Mouse (Mus musculus) heart, adult 2 months (tissue): Measurements from ENCODE around the gene Pbx2. TPM values are rescaled to one million over a fixed set of nuclear protein-coding genes. Genes with fewer than 3 reads are reported as not detected.

Experiments
- DNase-seq, 2 experiments: peaks; one replicate each; pipeline ENCODE4 v3.0.0; 2021
- H3K27ac ChIP-seq: fragments of 200-600 bp; 2 replicates; pipeline ENCODE4 v1.8.1; 2022
- H3K27me3 ChIP-seq: fragments of 200-500 bp; 2 replicates; pipeline ENCODE4 v1.6.1; 2012; ENCODE audit warnings: mild to moderate bottlenecking, low read length, inconsistent platforms, mixed read lengths; ENCODE audit not compliant: control insufficient read depth, insufficient read depth
- H3K36me3 ChIP-seq: fragments of 200-500 bp; 2 replicates; pipeline ENCODE4 v1.6.1; 2012; ENCODE audit warnings: low read length, inconsistent platforms; ENCODE audit not compliant: control insufficient read depth, insufficient read depth
- H3K4me1 ChIP-seq: fragments of 200-500 bp; 2 replicates; pipeline ENCODE4 v1.6.1; 2011; ENCODE audit warnings: low read length; ENCODE audit not compliant: control insufficient read depth, insufficient read depth
- H3K4me3 ChIP-seq: fragments of 200-600 bp; 2 replicates; pipeline ENCODE4 v1.8.1; 2022
- H3K79me2 ChIP-seq: fragments of 200-500 bp; replicated peaks from 2 replicates; pipeline ENCODE4 v1.6.1; 2012; ENCODE audit warnings: mild to moderate bottlenecking, inconsistent platforms, low read length, moderate library complexity, mixed read lengths; ENCODE audit not compliant: control insufficient read depth, insufficient read depth
- H3K9ac ChIP-seq: fragments of 200-500 bp; 2 replicates; pipeline ENCODE4 v1.6.1; 2012; ENCODE audit warnings: low read depth, mild to moderate bottlenecking, control low read depth, inconsistent platforms, low read length, mixed read lengths
- CTCF ChIP-seq: fragments of 200-600 bp; IDR thresholded peaks from 2 replicates; pipeline ENCODE4 v1.8.1; 2022; ENCODE audit warnings: antibody characterized with exemption, mild to moderate bottlenecking, moderate library complexity
- EP300 ChIP-seq: fragments of 200-500 bp; IDR thresholded peaks from 2 replicates; pipeline ENCODE4 v1.6.1; 2011; ENCODE audit warnings: low read depth, low read length, control low read depth; ENCODE audit not compliant: insufficient read depth
- POLR2A ChIP-seq: fragments of 200-500 bp; IDR thresholded peaks from 2 replicates; pipeline ENCODE4 v1.6.1; 2011; ENCODE audit warnings: mild to moderate bottlenecking, low read depth, low read length, control low read depth; ENCODE audit not compliant: insufficient read depth
- WGBS: fragments of 180-500 bp; shearing (Covaris S2); methylation state at CpG from one replicate; pipeline ENCODE4 v1.1.7; 2018; 5-methylcytosine and 5-hydroxymethylcytosine counted together
- intact Hi-C: fragments of 180-260 bp; cut with DNase I; formaldehyde crosslinking; loops from one replicate; pipeline ENCODE4 v1.15.1; 2025
- polyA plus RNA-seq: library from polyadenylated mRNA; depleted of rRNA; stranded (reverse); fragments of >200 nt; gene quantifications from 2 replicates; pipeline ENCODE4 v1.2.3, GENCODE M21; 2012
- total RNA-seq, 2 experiments: library from RNA; stranded (reverse); gene quantifications; 2 replicates each; pipeline ENCODE4 v1.2.3; 2021

Pbx2 gene
- total and polyA plus RNA-seq, 3 experiments = 16.1 to 22.1 (median 18.4) TPM

DNA sequence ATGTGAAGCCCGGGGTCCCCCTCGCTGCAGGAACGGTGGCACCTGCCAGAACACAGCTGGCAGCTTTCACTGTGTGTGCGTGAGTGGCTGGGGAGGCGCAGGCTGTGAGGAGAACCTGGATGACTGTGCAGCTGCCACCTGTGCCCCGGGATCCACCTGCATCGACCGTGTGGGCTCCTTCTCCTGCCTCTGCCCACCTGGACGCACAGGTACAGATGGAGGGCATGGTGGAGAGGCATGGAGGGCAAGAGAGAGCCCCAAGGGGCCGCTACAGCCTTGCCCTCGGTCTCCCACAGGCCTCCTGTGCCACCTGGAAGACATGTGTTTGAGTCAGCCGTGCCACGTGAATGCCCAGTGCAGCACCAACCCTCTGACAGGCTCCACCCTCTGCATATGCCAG, 22.6 kb upstream of the Pbx2 start:
- H3K4me3 ChIP-seq = no peak overlapping the region
- intact Hi-C loops = no loop called here
- H3K36me3 ChIP-seq = no peaks in the 10 kb centered on the region
- peaks cover 1% of the 10 kb centered on the region for H3K4me1 ChIP-seq
- no peak overlapping the region for H3K9ac ChIP-seq
- WGBS = 82% methylated on average over 13 of the region's 13 CpGs
- H3K79me2 ChIP-seq = no peaks in the 10 kb centered on the region
- no peak overlapping the region for H3K27ac ChIP-seq
- H3K27me3 ChIP-seq = no peaks in the 10 kb centered on the region
- TF ChIP-seq CTCF (no peak), POLR2A (no peak), EP300 (no peak)
- no peak for DNase-seq

DNA sequence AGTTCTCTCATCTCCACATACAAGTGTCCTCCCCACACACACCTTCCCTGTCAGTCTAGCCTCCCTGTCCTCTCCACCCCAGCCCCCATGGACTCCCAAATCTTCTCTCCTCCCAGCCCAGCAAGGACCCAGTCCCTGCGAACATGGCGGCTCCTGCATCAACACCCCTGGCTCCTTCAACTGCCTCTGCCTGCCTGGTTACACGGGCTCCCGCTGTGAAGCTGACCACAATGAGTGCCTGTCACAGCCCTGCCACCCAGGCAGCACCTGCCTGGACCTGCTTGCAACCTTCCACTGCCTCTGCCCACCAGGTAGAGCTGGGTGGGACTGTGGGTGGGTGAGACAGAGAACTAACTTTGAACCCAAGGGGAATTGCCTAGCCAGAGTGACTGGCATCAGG, 21.1 kb upstream of the Pbx2 start:
- intact Hi-C loops = no loop called here
- H3K4me3 ChIP-seq = no peak overlapping the region
- no peak overlapping the region for H3K27ac ChIP-seq
- H3K9ac ChIP-seq = no peak overlapping the region
- H3K36me3 ChIP-seq = no peaks in the 10 kb centered on the region
- no peaks in the 10 kb centered on the region for H3K79me2 ChIP-seq
- 73% methylated on average over 4 of the region's 4 CpGs for WGBS
- peaks cover 1% of the 10 kb centered on the region for H3K4me1 ChIP-seq
- TF ChIP-seq CTCF (no peak), POLR2A (no peak)
- no peaks in the 10 kb centered on the region for H3K27me3 ChIP-seq
- DNase-seq = no peak

DNA sequence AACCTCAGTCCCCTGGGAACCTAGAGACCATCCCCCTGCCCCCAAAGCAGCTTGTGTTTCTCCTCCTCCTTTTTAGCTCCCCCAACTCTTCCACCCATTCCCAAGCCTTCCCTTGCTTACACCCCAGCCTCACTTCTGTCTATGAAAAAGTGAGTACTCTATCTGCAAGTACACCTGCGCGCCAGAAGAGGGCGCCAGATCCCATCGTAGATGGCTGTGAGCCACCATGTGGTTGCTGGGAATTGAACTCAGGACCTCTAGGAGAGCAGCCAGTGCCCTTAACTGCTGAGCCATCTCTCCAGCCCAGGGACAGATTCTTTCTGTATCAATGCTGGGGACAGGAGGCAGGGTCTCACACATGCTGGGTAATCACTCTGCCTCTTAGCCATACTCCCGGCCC, 19.2 kb upstream of the Pbx2 start:
- Histone ChIP-seq H3K4me3 (no peak overlapping the region), H3K9ac (no peak overlapping the region), H3K4me1 (no peaks in the 10 kb centered on the region), H3K79me2 (no peaks in the 10 kb centered on the region), H3K27ac (no peak overlapping the region), H3K36me3 (no peaks in the 10 kb centered on the region), H3K27me3 (no peaks in the 10 kb centered on the region)
- TF ChIP-seq POLR2A (no peak), EP300 (0 out of 2 replicates have a peak, but pooled peaks have one; percentile 32), CTCF (peak; percentile 75)
- WGBS = 26% methylated on average over 5 of the region's 5 CpGs
- no peak for DNase-seq
- intact Hi-C loops = loop anchor here (2.0 kb wide), 1 partner anchor 47 kb away; no protein-coding TSS in a partner anchor

DNA sequence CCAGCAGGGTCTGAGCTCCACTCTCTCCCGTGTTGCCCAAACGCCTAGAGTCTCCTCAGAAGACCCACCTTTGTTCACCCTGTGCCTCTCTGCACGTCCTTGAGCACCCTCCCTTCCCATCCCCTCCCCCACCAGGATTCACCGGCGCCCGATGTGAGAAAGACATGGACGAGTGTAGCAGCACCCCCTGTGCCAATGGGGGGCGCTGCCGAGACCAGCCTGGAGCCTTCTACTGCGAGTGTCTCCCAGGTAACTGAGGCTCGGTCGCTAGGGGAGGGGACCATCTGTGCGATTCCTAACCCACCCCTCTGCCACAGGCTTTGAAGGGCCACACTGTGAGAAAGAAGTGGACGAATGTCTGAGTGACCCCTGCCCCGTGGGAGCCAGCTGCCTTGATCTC, 18.7 kb upstream of the Pbx2 start:
- no peaks in the 10 kb centered on the region for H3K4me1 ChIP-seq
- H3K4me3 ChIP-seq = no peak overlapping the region
- H3K9ac ChIP-seq = no peak overlapping the region
- no peak for DNase-seq
- TF ChIP-seq CTCF (no peak), POLR2A (no peak), EP300 (no peak)
- no peak overlapping the region for H3K27ac ChIP-seq
- no peaks in the 10 kb centered on the region for H3K79me2 ChIP-seq
- H3K27me3 ChIP-seq = no peaks in the 10 kb centered on the region
- WGBS = 48% methylated on average over 15 of the region's 15 CpGs
- no peaks in the 10 kb centered on the region for H3K36me3 ChIP-seq
- intact Hi-C loops = loop anchor here (2.0 kb wide), 1 partner anchor 46 kb away; no protein-coding TSS in a partner anchor

DNA sequence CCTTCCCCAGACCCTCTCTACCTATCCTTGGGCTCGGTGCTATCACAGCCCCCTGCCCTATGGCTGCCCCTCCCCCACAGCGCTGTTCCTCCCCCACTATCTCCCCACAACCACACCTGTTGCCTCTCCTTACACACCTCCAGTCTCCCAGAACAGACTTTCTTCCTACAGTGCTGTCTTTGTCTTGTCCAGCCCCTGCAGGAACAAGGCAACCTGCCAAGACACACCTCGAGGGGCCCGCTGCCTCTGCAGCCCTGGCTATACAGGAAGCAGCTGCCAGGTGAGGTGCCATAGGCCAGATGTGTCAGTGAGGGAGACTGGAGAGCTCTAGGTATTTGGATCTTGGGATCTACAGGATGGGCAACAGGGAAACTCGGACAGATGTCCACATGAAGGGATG, 14.5 kb upstream of the Pbx2 start:
- WGBS = 48% methylated on average over 5 of the region's 5 CpGs
- no peak for DNase-seq
- Histone ChIP-seq H3K9ac (no peak overlapping the region), H3K27me3 (no peaks in the 10 kb centered on the region), H3K4me3 (no peak overlapping the region), H3K36me3 (no peaks in the 10 kb centered on the region), H3K79me2 (no peaks in the 10 kb centered on the region), H3K4me1 (no peaks in the 10 kb centered on the region), H3K27ac (no peak overlapping the region)
- intact Hi-C loops = no loop called here
- no peak for TF ChIP-seq POLR2A

DNA sequence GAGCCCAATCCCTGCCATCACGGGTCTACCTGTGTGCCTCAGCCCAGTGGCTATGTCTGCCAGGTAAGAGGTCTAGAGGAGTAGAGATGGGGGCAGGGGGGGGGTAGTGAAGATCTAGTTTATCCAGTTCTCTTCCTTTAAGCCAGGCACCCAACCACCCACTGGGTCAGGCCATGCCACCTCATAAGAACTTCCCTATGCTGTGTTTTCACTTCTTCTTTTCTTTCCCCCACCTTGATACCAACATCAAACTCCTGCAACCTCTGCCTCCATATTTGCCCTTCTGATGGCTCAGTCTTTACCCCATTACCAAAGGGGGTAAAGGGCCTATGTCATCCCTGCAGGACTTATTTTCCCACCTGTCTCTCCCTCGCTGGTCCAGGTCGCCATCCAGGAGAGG, 13.0 kb upstream of the Pbx2 start:
- H3K9ac ChIP-seq = no peak overlapping the region
- H3K36me3 ChIP-seq = no peaks in the 10 kb centered on the region
- no peak for TF ChIP-seq CTCF
- no peak for TF ChIP-seq POLR2A
- no peak for TF ChIP-seq EP300
- WGBS = 91% methylated on average over 3 of the region's 3 CpGs
- intact Hi-C loops = no loop called here
- no peaks in the 10 kb centered on the region for H3K79me2 ChIP-seq
- H3K27ac ChIP-seq = no peak overlapping the region
- DNase-seq = no peak
- no peaks in the 10 kb centered on the region for H3K4me1 ChIP-seq
- H3K4me3 ChIP-seq = no peak overlapping the region
- no peaks in the 10 kb centered on the region for H3K27me3 ChIP-seq

DNA sequence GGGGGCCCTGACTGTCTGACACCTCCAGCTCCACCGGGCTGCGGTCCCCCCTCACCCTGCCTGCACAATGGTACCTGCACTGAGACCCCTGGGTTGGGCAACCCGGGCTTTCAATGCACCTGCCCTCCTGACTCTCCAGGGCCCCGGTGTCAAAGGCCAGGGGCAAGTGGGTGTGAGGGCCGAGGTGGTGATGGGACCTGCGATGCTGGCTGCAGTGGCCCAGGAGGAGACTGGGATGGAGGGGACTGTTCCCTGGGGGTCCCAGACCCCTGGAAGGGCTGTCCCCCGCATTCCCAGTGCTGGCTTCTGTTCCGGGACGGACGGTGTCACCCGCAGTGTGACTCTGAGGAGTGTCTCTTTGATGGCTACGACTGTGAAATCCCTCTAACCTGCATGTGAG, 8.5 kb upstream of the Pbx2 start:
- TF ChIP-seq POLR2A (no peak), CTCF (no peak), EP300 (no peak)
- no peaks in the 10 kb centered on the region for H3K36me3 ChIP-seq
- no peak overlapping the region for H3K4me3 ChIP-seq
- H3K27ac ChIP-seq = no peak overlapping the region
- H3K9ac ChIP-seq = no peak overlapping the region
- intact Hi-C loops = no loop called here
- H3K79me2 ChIP-seq = no peaks in the 10 kb centered on the region
- DNase-seq = no peak
- WGBS = 87% methylated on average over 12 of the region's 12 CpGs
- H3K4me1 ChIP-seq = peaks cover 3% of the 10 kb centered on the region; the same call in 1 of the 2 replicates
- no peaks in the 10 kb centered on the region for H3K27me3 ChIP-seq
